Mouse (Mus musculus) 3T3-L1 (cell line): ENCODE measurements around the gene Zscan10.
A peak's percentile ranks its signal among the peaks of the same experiment; 100 is the strongest.
"Not testable (repeated sequence)": the region's sequence is repeated elsewhere in the genome, so short reads cannot be mapped to it uniquely, and the experiment has no call there.

Experiments
- DNase-seq: peaks from one replicate; pipeline ENCODE4 v3.0.0-alpha.2; 2015; ENCODE audit warnings: low read depth, low spot score

The Zscan10 gene

GRCm38 (mm10) chr17:23587253-23587652, 13.4 kb upstream of the Zscan10 start:
- peak; percentile 51 for DNase-seq

GRCm38 (mm10) chr17:23592208-23592925, 8.3 kb upstream of the Zscan10 start:
- DNase-seq, result peak; percentile 82

GRCm38 (mm10) chr17:23592926-23593300, 7.7 kb upstream of the Zscan10 start:
- no peak for DNase-seq

GRCm38 (mm10) chr17:23595139-23595538, 5.5 kb upstream of the Zscan10 start:
- not testable (repeated sequence) for DNase-seq

GRCm38 (mm10) chr17:23598582-23599552, 1.8 kb upstream of the Zscan10 start, which contains the start of gene Zfp13:
Gene Zfp13 (minus strand): TSS chr17:23599487.
- DNase-seq, result peak; percentile 97

GRCm38 (mm10) chr17:23599605-23600063, 1.0 kb upstream of the Zscan10 start:
- no peak for DNase-seq

GRCm38 (mm10) chr17:23601836-23602585, 1.4 kb downstream of the Zscan10 start:
- DNase-seq, result no peak

GRCm38 (mm10) chr17:23603077-23603476, 2.4 kb downstream of the Zscan10 start:
- DNase-seq, result no peak

GRCm38 (mm10) chr17:23603542-23603941, 2.9 kb downstream of the Zscan10 start:
- DNase-seq, result peak; percentile 70

- DNase-seq, result no peak
Observed at GRCm38 (mm10) chr17:23604394-23604793, 3.7 kb downstream of the Zscan10 start.

- DNase-seq, result no peak
Observed at GRCm38 (mm10) chr17:23605220-23605619, 4.6 kb downstream of the Zscan10 start.

GRCm38 (mm10) chr17:23609612-23610011, 9.0 kb downstream of the Zscan10 start:
- DNase-seq, result no peak

- DNase-seq, result peak; percentile 57
Observed at GRCm38 (mm10) chr17:23610361-23610800, 9.7 kb downstream of the Zscan10 start.

- no peak for DNase-seq
Observed at GRCm38 (mm10) chr17:23617087-23617486, 16.4 kb downstream of the Zscan10 start.

- DNase-seq, result no peak
Observed at GRCm38 (mm10) chr17:23620351-23620750, 19.7 kb downstream of the Zscan10 start.

- no peak for DNase-seq
Observed at GRCm38 (mm10) chr17:23627813-23628212, 27.2 kb downstream of the Zscan10 start.

- peak; percentile 83 for DNase-seq
Observed at GRCm38 (mm10) chr17:23630195-23631020, 29.8 kb downstream of the Zscan10 start.

GRCm38 (mm10) chr17:23631241-23631640, 30.6 kb downstream of the Zscan10 start:
- no peak for DNase-seq

- DNase-seq, result no peak
Observed at GRCm38 (mm10) chr17:23644613-23645495, 44.2 kb downstream of the Zscan10 start, which contains the start of gene Mmp25. Gene Mmp25 (minus strand): TSS chr17:23645277.

- DNase-seq, result no peak
Observed at GRCm38 (mm10) chr17:23645894-23646293, 45.2 kb downstream of the Zscan10 start.
